Mouse (Mus musculus) hindbrain, embryonic 13.5 days (tissue): ENCODE results near the gene Carmil2. TPM values are rescaled to one million over a fixed set of nuclear protein-coding genes. Genes with fewer than 3 reads are reported as not detected.

Experiments
- ATAC-seq: fragments of 200-750 bp; cut with Nextera tagmentation; 2 replicates; pipeline ENCODE4 v1.8.0; 2017; ENCODE audit warnings: moderate TSS enrichment; ENCODE audit not compliant: low FRiP score
- H3K27ac ChIP-seq: fragments of 300-500 bp; sonication (generic); 2 replicates; pipeline ENCODE4 v1.5.1; 2015; ENCODE audit warnings: inconsistent platforms, mild to moderate bottlenecking, moderate library complexity
- H3K27me3 ChIP-seq: fragments of 300-500 bp; sonication (generic); 2 replicates; pipeline ENCODE4 v1.6.1; 2015; ENCODE audit warnings: mild to moderate bottlenecking, inconsistent platforms
- H3K36me3 ChIP-seq: fragments of 300-500 bp; sonication (generic); 2 replicates; pipeline ENCODE4 v1.6.1; 2015; ENCODE audit warnings: mild to moderate bottlenecking, inconsistent platforms
- H3K4me1 ChIP-seq: fragments of 300-500 bp; sonication (generic); replicated peaks from 2 replicates; pipeline ENCODE4 v1.6.1; 2015; ENCODE audit warnings: inconsistent platforms
- H3K4me2 ChIP-seq: fragments of 300-500 bp; sonication (generic); 2 replicates; pipeline ENCODE4 v1.6.1; 2015; ENCODE audit warnings: inconsistent platforms, mild to moderate bottlenecking, moderate library complexity
- H3K4me3 ChIP-seq: fragments of 300-500 bp; sonication (generic); 2 replicates; pipeline ENCODE4 v1.5.1; 2015; ENCODE audit warnings: mild to moderate bottlenecking, inconsistent platforms
- H3K9ac ChIP-seq: fragments of 300-500 bp; sonication (generic); 2 replicates; pipeline ENCODE4 v1.6.1; 2015; ENCODE audit warnings: mild to moderate bottlenecking, inconsistent platforms
- H3K9me3 ChIP-seq: fragments of 300-500 bp; sonication (generic); 2 replicates; pipeline ENCODE4 v1.6.1; 2016; ENCODE audit warnings: inconsistent platforms
- whole genome bisulfite sequencing: fragments of 180-500 bp; shearing (Covaris S2); methylation state at CpG from one replicate; pipeline ENCODE4 v1.1.7; 2015; 5-methylcytosine and 5-hydroxymethylcytosine counted together
- polyA plus RNA-seq: library from polyadenylated mRNA; unstranded; fragments of >200 nt; fragmentation: Nextera tagmentation; extraction: Ambion mirVana; gene quantifications from 2 replicates; pipeline ENCODE4 v1.2.1, GENCODE M21; 2015

Carmil2 gene
- polyA plus RNA-seq, 1 experiment from 2014 or later = 16.2 TPM

DNA sequence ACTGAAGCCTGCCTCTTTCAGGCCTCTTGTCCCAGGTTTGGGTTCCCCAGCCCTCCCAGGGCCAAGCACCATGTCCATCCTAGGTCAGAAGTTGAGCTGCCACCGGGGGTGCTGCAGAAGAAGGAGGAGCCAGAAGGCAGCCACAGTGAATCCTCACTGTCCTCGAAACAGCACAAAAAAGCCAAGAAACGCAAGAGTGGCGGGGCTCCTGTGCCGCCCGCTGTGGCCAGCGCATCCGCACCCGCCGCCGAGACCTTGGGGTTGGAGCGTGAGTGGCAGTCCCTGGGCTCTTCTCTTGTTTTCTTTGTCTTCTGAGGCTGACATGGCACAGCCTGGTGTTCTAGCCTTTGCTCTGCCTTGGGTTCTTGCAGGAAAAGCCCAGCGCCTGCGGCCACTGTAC lies 23.2 kb downstream of the Carmil2 start:
- Histone ChIP-seq H3K9ac (no peak overlapping the region), H3K4me1 (peaks cover 23% of the 10 kb centered on the region), H3K4me2 (no peak overlapping the region), H3K27me3 (no peaks in the 10 kb centered on the region), H3K27ac (no peak overlapping the region), H3K9me3 (no peaks in the 10 kb centered on the region), H3K4me3 (no peak overlapping the region), H3K36me3 (peaks cover 5% of the 10 kb centered on the region)
- no peak for ATAC-seq
- 65% methylated on average over 12 of the region's 14 CpGs for WGBS

DNA sequence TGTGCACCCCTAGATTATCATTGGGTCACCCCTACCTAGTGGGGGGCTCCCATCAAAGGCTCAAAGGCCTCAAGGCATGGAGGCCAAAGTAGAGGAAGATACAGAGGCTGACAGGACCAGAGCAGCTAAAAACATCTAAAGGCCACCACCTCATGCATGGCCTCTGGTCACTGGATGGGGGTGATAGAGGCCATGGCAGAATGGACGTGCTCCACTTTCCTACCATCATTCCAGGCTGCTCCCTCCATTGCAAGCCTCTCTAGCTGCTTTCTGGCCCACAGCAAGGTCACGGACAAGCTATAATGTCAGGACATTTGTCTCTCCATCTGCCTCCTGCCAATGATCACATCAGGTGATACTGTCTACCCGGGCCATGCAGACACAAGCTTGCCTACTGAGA lies 26.2 kb downstream of the Carmil2 start:
- no peaks in the 10 kb centered on the region for H3K27me3 ChIP-seq
- H3K9me3 ChIP-seq = no peaks in the 10 kb centered on the region
- no peak overlapping the region for H3K4me2 ChIP-seq
- H3K9ac ChIP-seq = no peak overlapping the region
- H3K4me1 ChIP-seq = peaks cover 10% of the 10 kb centered on the region
- H3K4me3 ChIP-seq = no peak overlapping the region
- WGBS = 91% methylated on average over 3 of the region's 3 CpGs
- no peak for ATAC-seq
- peaks cover 30% of the 10 kb centered on the region for H3K36me3 ChIP-seq
- H3K27ac ChIP-seq = no peak overlapping the region

DNA sequence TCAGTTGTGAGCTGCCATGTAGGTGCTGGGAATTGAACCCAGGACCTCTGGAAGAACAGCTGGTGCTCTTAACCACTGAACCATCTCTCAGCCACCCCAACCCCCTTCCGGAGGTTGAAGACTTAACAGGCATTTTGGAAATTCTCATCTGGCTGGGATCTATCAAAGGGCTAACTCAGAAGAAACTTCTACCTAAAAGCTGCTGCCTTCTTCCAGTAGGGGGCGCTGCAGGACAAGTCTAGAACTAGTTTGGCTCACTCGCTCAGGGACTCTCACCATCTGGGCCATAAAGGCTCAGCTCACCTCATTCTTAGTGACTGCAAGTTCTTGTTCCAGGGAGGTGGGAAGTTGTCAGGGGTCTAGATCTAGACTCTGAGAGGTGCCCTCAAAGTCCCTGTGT lies 28.1 kb downstream of the Carmil2 start:
- H3K27me3 ChIP-seq = no peaks in the 10 kb centered on the region
- H3K27ac ChIP-seq = no peak overlapping the region
- 0 out of 2 replicates have a peak, but pooled peaks have one; percentile 31 for ATAC-seq
- no peaks in the 10 kb centered on the region for H3K9me3 ChIP-seq
- peaks cover 32% of the 10 kb centered on the region for H3K36me3 ChIP-seq
- WGBS = 15% methylated on average over 3 of the region's 3 CpGs
- H3K4me3 ChIP-seq = no peak overlapping the region
- H3K4me2 ChIP-seq = no peak overlapping the region
- H3K4me1 ChIP-seq = no peaks in the 10 kb centered on the region
- H3K9ac ChIP-seq = no peak overlapping the region

DNA sequence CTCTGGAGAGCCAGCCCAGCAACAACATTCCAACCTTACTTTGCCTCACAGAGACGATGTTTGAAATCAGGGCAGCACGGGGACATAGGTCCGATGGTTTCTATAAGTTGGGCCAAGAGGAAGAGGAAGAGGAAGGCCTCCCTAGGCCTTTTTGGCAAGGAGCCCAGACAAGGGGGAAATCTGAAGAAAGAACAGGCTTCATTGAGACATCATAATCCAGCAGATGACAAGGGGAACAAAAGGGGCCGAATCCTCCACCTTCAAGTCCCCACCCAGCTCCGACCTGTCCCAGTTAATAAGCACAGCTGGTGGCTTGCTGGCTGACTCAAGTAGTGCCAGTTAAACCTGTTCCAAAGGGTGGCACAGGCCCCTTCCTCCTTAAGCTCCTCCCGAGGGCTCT lies 29.0 kb downstream of the Carmil2 start:
- 81% methylated on average over 6 of the region's 6 CpGs for WGBS
- no peak overlapping the region for H3K9ac ChIP-seq
- no peak overlapping the region for H3K4me3 ChIP-seq
- no peak for ATAC-seq
- H3K4me2 ChIP-seq = no peak overlapping the region
- no peaks in the 10 kb centered on the region for H3K9me3 ChIP-seq
- no peaks in the 10 kb centered on the region for H3K27me3 ChIP-seq
- no peaks in the 10 kb centered on the region for H3K4me1 ChIP-seq
- peak overlapping the region; percentile 35 for H3K27ac ChIP-seq
- H3K36me3 ChIP-seq = peaks cover 37% of the 10 kb centered on the region

DNA sequence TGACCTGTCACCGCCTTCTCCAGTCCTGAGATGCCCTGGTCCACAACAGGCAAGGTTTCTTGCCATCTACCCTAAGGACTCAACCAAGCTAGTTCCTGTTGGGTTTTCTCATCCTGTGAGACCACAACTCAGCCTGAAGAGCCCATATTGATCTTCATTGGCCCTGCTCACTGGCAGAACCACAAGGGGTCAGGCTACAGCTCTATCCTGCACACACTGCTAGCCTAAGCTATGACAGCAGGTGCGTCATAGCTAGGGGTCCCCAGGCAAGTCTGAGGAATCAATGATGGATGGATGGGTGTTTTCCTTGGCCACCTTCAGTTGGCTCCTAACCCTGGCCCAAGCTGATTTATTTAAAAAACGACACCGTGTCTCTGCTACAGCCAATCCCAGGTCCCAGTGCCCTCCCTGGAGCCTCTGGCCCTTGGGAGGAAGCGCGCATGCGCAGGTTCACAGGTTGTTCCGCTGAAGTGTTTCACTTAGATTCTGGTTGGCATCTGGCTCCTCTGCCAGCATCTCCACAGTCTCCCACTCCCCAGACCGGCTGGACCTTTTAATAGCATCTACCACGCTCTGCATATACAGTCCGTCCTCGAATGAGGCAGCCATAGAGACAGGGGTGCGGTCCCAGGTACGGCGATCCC lies 30.4 kb downstream of the Carmil2 start:
- Histone ChIP-seq H3K27me3 (no peaks in the 10 kb centered on the region), H3K4me1 (no peaks in the 10 kb centered on the region), H3K9ac (no peak overlapping the region), H3K27ac (no peak overlapping the region), H3K36me3 (peaks cover 47% of the 10 kb centered on the region), H3K9me3 (no peaks in the 10 kb centered on the region), H3K4me2 (no peak overlapping the region), H3K4me3 (no peak overlapping the region)
- ATAC-seq = no peak
- 95% methylated on average over 15 of the region's 15 CpGs for WGBS

DNA sequence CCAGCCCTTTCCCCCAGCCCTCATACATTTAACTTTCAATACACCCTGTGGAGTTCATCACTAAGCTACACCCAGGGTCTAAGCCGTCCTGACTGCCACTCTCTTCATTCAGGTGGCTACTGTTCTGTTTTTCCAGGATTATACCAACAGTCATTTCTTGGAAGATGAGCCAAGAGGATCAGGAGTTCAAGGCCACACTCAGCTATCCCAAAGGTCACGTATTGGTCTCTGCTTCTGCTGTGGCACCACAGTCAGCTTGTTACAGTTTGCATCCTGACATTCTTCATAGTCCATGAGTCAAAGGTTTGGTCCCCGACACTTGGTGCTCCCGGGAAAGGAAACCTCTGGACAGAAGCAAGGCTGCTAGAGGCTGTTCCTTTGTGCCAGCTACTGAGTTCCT lies 33.6 kb downstream of the Carmil2 start:
- no peak for ATAC-seq
- Histone ChIP-seq H3K27me3 (no peaks in the 10 kb centered on the region), H3K4me1 (no peaks in the 10 kb centered on the region), H3K36me3 (peaks cover 68% of the 10 kb centered on the region), H3K9me3 (no peaks in the 10 kb centered on the region), H3K4me3 (no peak overlapping the region), H3K4me2 (no peak overlapping the region), H3K9ac (no peak overlapping the region), H3K27ac (no peak overlapping the region)
- 91% methylated on average over 4 of the region's 4 CpGs for WGBS

DNA sequence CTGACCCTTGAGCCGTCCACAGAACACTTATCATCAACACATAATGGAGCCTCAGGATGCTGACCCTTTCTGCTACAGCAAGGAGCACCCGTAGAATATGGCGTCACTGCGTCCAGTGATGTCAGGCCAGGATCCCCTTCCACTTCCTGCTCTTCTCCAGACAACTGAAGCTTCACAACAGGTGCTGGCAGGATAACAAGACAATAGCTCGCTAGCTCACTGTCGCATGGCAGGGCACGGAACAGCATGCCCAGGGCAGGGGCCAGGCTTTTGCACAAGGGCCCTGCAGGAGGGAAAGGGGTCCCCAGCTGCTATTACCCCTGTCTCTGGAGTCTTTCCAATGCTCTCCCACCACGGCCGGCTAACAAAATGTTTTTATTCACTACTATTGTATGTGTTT lies 36.8 kb downstream of the Carmil2 start:
- H3K4me1 ChIP-seq = no peaks in the 10 kb centered on the region
- no peak for ATAC-seq
- no peaks in the 10 kb centered on the region for H3K9me3 ChIP-seq
- no peak overlapping the region for H3K9ac ChIP-seq
- H3K4me3 ChIP-seq = no peak overlapping the region
- H3K36me3 ChIP-seq = peaks cover 66% of the 10 kb centered on the region
- H3K27me3 ChIP-seq = no peaks in the 10 kb centered on the region
- no peak overlapping the region for H3K4me2 ChIP-seq
- WGBS = 88% methylated on average over 9 of the region's 9 CpGs
- H3K27ac ChIP-seq = no peak overlapping the region

DNA sequence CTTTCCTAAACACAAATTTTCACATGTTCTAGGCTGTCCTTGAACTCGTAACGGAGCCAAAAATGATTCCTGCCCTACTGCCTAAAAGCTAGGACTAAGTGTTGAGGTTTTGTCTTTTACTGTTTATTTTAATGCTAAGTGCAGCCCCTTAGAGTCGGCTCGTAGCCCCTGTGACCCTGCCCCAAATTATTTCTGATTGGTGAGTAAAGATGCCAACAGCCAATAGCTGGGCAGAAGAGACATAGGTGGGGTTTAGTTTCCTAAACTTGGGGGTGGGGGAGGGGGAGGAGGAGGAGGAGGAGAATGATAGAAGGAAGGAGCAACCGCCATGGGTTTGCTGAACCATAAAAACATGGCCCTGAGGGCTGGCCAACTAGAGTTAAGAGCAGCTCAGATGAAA lies 39.7 kb downstream of the Carmil2 start:
- H3K27ac ChIP-seq = no peak overlapping the region
- no peaks in the 10 kb centered on the region for H3K9me3 ChIP-seq
- H3K27me3 ChIP-seq = no peaks in the 10 kb centered on the region
- no peak overlapping the region for H3K4me2 ChIP-seq
- ATAC-seq = no peak
- H3K4me1 ChIP-seq = no peaks in the 10 kb centered on the region
- H3K4me3 ChIP-seq = no peak overlapping the region
- no peak overlapping the region for H3K9ac ChIP-seq
- 87% methylated on average over 5 of the region's 5 CpGs for WGBS
- H3K36me3 ChIP-seq = peaks cover 74% of the 10 kb centered on the region

DNA sequence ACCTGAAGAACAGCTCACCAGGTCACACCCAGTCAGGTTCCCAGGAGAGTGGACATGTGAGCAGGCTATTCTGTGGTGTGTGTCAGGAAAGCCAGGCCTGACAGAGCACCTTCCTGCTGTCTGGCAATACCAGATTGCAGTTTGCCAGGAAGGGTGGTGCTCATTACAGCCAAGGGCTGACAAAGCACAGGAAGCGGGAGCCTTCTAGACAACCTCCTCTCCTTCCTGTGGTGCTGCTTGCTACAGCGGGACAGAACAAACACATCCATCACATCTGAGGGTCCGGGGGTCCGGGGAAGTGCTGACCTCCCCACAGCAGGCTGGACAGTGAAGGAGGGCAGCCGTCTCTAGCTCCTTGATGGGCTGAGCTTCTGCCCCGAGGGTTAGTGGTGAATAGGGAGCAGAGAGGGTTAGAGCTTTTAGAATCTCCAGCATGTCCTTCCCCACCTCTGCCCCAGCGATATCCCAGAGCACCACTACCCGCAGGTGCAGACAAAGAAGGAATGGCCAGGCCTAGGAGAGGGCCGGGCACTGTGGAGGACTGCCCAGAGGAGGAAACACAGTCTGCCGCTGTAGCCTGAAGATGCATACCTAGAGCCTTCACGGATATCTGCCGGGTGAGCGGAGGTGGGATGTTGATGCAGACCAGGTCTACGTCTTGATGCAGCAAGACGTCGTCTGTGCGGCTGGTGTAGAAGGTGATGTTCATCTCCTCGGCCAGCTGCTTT lies 41.5 kb downstream of the Carmil2 start:
- 90% methylated on average over 18 of the region's 18 CpGs for WGBS
- ATAC-seq = no peak
- H3K4me1 ChIP-seq = no peaks in the 10 kb centered on the region
- H3K4me2 ChIP-seq = no peak overlapping the region
- H3K36me3 ChIP-seq = peaks cover 64% of the 10 kb centered on the region
- H3K9ac ChIP-seq = no peak overlapping the region
- H3K27me3 ChIP-seq = no peaks in the 10 kb centered on the region
- no peaks in the 10 kb centered on the region for H3K9me3 ChIP-seq
- H3K27ac ChIP-seq = peak overlapping the region; percentile 44; the same call in 1 of the 2 replicates
- H3K4me3 ChIP-seq = no peak overlapping the region

DNA sequence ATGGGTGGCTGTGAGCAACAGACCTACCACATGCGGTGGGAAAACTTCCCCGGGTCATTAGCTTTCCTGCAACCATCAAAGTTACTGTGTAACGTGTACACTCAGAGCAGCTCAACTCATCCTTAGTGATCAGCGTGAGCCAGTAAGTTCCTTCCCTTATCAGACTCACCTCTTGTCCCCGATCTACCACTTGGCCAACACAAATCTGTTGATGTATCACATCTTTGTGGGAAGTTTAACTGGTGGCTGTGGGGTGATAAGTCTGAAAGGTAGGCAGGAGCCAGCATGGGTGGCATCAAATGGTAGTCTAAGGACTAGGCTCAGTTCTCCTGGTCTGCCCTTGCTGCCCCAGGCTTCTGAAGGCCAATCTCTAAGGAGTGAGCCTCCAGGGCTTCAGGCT lies 46.1 kb downstream of the Carmil2 start:
- no peak overlapping the region for H3K27ac ChIP-seq
- no peak for ATAC-seq
- H3K4me1 ChIP-seq = no peaks in the 10 kb centered on the region; the same call in 1 of the 2 replicates
- no peak overlapping the region for H3K4me3 ChIP-seq
- H3K9ac ChIP-seq = no peak overlapping the region
- no peaks in the 10 kb centered on the region for H3K9me3 ChIP-seq
- peaks cover 29% of the 10 kb centered on the region for H3K36me3 ChIP-seq
- H3K4me2 ChIP-seq = no peak overlapping the region
- no peaks in the 10 kb centered on the region for H3K27me3 ChIP-seq
- 95% methylated on average over 5 of the region's 5 CpGs for WGBS

DNA sequence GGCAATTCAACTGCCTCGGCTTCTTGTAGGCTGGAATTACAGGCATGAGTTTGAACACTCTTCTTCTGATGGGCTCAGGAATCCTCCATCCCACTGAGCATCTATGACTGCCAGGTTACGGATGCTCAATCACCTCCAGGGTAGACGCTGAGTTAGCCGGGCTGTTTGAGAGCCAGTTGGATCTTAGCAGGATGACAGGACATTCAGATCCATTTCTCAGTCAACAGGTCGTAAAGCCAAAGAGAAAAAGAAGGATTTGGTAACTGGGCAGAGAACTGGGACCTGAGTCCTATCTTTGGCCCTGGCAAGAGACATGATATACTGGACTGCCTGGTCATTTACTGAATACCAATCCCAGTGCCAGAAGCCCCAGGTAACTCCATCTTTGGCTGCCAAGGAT lies 53.1 kb downstream of the Carmil2 start:
- no peaks in the 10 kb centered on the region for H3K9me3 ChIP-seq
- H3K27me3 ChIP-seq = no peaks in the 10 kb centered on the region
- no peak for ATAC-seq
- H3K4me2 ChIP-seq = no peak overlapping the region
- no peak overlapping the region for H3K27ac ChIP-seq
- 95% methylated on average over 5 of the region's 5 CpGs for WGBS
- peaks cover 9% of the 10 kb centered on the region; the same call in 1 of the 2 replicates for H3K36me3 ChIP-seq
- H3K9ac ChIP-seq = no peak overlapping the region
- H3K4me1 ChIP-seq = no peaks in the 10 kb centered on the region; the same call in 1 of the 2 replicates
- H3K4me3 ChIP-seq = no peak overlapping the region

DNA sequence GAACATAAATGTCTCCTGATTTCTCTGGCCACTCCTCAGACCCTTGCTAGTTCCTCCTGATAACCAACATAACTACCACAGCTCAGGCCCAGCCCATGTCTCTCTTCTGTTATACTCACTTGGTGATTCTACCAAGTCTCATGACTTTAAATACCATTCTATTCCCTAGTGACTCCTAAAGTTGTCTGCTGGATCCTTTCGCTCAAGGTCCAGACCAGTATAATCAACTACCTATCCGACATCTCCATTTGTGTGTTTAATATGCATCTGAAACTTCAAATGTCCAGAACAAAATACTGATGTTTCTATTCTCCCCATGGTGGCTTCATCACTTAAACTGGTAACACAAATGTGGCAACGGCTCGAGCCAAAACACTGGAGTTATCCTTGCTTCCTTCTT lies 57.2 kb downstream of the Carmil2 start:
- 91% methylated on average over 4 of the region's 4 CpGs for whole genome bisulfite sequencing
- Histone ChIP-seq H3K36me3 (peaks cover 5% of the 10 kb centered on the region; the same call in 1 of the 2 replicates), H3K27me3 (no peaks in the 10 kb centered on the region), H3K27ac (no peak overlapping the region), H3K9ac (no peak overlapping the region), H3K4me3 (no peak overlapping the region), H3K4me1 (peaks cover 10% of the 10 kb centered on the region), H3K4me2 (no peak overlapping the region), H3K9me3 (no peaks in the 10 kb centered on the region)
- no peak for ATAC-seq
